Mouse (Mus musculus): Measurements from ENCODE around the gene Mthfsd.
A peak's percentile ranks its signal among the peaks of the same experiment; 100 is the strongest.

GRCm38 (mm10) chr8:121092627-121093026, 15.6 kb downstream of the Mthfsd start:
- TF ChIP-seq CTCF (IDR thresholded peaks at IDR 0.05; ENCODE audit: control insufficient read depth, insufficient read depth, insufficient replicate concordance, low read depth, low read length) (peak; percentile 87; the same call in 1 of the 2 replicates), POLR2A (IDR thresholded peaks at IDR 0.05; ENCODE audit: control insufficient read depth, low read depth, low read length) (no peak)
